Mouse (Mus musculus) heart, adult 2 months (tissue): ENCODE data around the gene Capn11.

Source experiments
- CTCF ChIP-seq: fragments of 200-600 bp; IDR thresholded peaks from 2 replicates; pipeline ENCODE4 v1.8.1; 2022; ENCODE audit warnings: antibody characterized with exemption, mild to moderate bottlenecking, moderate library complexity
- EP300 ChIP-seq: fragments of 200-500 bp; IDR thresholded peaks from 2 replicates; pipeline ENCODE4 v1.6.1; 2011; ENCODE audit warnings: low read depth, low read length, control low read depth; ENCODE audit not compliant: insufficient read depth
- POLR2A ChIP-seq: fragments of 200-500 bp; IDR thresholded peaks from 2 replicates; pipeline ENCODE4 v1.6.1; 2011; ENCODE audit warnings: mild to moderate bottlenecking, low read depth, low read length, control low read depth; ENCODE audit not compliant: insufficient read depth

DNA sequence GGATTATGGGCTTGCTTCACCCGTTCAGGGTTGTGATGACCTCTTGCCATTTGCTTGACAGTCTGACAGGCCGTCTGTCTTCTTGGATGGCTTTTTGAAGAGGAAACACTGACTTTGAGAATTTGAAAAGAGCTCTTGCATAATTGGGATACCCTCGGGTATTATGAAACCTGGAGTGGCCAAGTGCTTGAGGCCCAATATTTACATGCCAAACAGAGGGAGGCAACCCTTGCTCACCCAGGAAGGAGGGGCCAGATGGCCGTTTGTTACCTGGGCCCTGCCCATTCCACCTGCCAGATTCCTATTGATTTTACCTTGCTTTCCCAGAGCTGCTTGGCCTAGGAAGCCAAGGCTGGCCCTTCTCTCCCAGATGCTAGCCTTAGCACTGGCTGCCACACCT lies 43.1 kb upstream of the Capn11 start:
- TF ChIP-seq CTCF: no peak
- no peak for TF ChIP-seq EP300
- no peak for TF ChIP-seq POLR2A
